Mouse (Mus musculus): ENCODE data around the gene Slc40a1.
A peak's percentile ranks its signal among the peaks of the same experiment; 100 is the strongest.

Slc40a1 gene

DNA sequence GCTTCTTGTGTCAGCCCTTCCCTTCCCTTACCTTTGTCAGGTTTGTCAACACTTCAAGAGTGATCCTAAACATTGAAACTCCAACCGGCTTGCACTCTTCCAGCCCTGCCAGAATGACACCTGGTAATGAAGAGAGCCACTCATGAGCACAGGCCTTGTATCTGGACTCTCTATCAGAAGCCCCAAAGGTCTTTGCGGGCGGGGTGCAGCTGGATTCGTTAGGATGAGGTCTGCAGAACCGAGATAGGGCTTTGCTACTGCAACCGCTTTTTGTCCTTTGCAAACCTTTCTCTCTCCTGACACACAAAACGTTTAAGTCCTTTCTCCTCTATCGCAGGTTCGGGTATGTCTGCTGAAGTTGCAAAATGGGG is at the start of gene Slc40a1:
Gene Slc40a1 (minus strand): TSS at position 131 of the 371 bp plus-strand sequence.
- no peak for DNase-seq (ENCODE audit: low spot score)

DNA sequence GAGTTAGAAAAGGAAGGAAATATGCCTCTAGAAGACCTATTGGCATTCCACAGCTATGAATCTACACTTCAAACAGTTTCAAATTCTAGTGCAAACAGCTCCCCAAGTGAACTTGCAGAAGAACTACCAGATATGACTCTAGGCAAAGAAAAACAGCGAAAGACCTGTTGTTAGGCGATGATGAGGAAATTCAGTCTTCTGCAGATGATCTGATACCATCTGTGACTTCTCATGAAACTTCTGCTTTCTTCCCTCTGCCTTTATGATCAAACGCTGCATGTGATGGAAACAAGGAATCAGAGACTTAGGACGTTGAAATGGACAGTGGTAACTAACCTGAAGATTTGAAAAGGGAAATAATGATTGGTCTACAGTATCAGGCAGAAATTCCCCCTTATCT is 45.0 kb upstream of the Slc40a1 start:
- no peak for DNase-seq (ENCODE audit: low spot score)

GRCm38 (mm10) chr1:45948988-45949387 is 22.7 kb upstream of the Slc40a1 start:
- DNase-seq (ENCODE audit: low spot score) = no peak

- no peak for DNase-seq (ENCODE audit: low spot score)
Measured at GRCm38 (mm10) chr1:45947843-45948242, 21.5 kb upstream of the Slc40a1 start.

DNA sequence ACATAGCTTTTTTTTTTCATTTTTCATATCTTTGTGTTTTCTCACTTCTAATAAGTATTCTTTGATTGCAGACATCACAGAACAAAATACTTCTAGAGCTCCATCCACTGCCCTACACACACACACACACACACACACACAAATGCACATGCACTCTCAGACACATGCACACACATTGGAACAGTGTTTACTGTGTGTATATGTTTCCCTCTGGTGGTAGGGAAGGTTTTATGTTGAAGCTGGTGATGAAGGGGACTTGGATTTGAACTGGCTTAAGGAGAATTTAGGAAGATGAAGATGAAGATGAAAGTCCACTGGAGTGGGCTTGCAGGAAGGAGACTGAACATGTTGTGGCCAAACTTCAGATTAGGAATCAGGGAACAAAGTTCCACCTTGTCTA is 4.8 kb upstream of the Slc40a1 start:
- DNase-seq (ENCODE audit: low spot score) = no peak

- no peak for DNase-seq (ENCODE audit: low spot score)
Measured at GRCm38 (mm10) chr1:45926911-45927310, 588 bp upstream of the Slc40a1 start.

- peak; percentile 68 for DNase-seq (ENCODE audit: low spot score)
Measured at GRCm38 (mm10) chr1:45925500-45926392, 577 bp downstream of the Slc40a1 start.

DNA sequence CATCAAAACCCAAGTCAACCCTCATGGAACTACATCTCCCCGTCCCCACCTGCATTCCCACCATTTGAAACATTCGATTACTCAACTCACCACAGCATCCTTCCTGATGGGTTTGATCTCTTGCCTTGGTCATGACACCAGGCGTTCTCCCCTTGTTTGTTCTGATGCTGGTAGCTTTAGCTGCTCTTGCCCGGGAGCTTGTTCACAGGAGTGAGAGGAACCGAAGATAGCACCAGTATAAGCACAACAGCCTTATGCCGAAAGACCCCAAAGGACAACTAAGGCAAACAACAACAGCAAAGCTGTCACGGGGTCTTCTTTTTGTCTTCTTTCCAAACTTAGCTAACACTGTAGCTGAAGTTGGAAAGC is 1.2 kb downstream of the Slc40a1 start:
- no peak for DNase-seq (ENCODE audit: low spot score)

- no peak for DNase-seq (ENCODE audit: low spot score)
Measured at GRCm38 (mm10) chr1:45924516-45924915, 1.8 kb downstream of the Slc40a1 start.

DNA sequence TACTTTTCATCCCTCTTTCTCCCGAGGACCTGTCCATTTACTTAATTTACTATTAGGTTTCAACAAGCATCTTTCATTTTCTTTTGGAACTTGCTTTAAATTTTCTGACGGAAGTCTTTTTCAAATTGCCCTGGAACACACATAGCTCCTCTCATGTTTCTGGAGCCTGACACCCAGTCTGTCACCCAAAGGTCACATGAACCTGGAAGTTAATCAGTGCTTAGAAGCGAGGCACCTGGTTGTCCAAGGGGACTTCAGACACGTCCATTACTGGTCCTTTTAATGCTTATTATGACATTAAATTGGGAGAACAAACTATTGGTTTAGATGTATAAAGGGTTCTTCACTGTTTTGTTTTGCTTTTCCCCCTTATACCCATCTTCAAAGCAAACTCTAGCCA is 3.0 kb downstream of the Slc40a1 start:
- DNase-seq (ENCODE audit: low spot score) = no peak

- no peak for DNase-seq (ENCODE audit: low spot score)
Measured at GRCm38 (mm10) chr1:45920703-45921102, 5.6 kb downstream of the Slc40a1 start.

GRCm38 (mm10) chr1:45919752-45920151 is 6.6 kb downstream of the Slc40a1 start:
- DNase-seq (ENCODE audit: low spot score) = no peak

DNA sequence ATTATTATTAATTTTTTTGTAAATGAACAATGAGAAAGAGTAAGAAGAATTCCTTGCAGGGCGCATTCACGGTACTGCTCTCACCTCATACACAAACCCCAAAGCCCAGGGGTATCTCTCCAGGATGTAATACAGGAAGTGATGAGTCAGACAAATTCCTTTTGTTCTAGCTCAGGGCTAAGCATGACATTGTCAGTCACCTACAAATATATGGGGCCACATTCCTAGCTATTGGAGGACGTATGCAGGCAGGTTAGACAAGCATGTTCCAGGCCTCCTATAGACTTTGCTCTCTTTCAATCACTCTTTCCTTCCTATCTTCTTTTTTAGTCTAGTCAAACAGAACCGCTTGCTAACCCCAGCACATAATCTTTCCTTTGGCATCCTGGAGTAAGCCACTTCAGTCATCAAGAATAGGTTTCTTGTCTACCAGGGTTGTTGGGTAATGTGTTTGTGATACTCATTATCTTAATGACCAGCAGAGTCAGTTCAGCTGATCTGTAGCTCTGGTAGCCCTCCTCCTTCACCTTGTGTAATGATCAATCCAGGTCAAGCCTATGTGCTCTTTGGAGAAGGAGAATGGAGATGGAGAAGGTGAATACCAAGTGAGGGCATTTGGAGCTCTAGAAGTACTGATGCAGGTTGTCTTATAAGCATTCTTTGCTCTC is 9.1 kb downstream of the Slc40a1 start:
- DNase-seq (ENCODE audit: low spot score) = no peak

DNA sequence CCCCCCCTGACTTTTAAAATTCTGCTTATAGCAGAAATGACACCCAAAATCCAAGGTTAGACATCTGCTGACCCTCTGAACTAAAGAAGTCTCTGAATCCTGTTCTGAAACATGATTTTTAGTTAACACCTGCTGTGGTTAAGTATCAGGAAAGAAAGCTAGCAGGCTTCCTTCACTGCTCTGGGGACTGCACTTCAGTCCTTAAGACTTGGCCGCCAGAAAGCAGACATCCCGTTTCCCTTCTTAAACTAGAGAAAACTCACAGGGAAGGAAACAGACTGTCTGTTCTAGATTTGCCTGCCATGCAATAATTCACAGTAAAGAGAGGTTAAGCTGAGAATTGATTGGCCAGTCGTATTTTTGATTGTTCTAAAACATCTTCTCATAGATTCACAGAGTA is 10.1 kb downstream of the Slc40a1 start:
- no peak for DNase-seq (ENCODE audit: low spot score)

- no peak for DNase-seq (ENCODE audit: low spot score)
Measured at GRCm38 (mm10) chr1:45914236-45914635, 12.1 kb downstream of the Slc40a1 start.

- peak; percentile 8 for DNase-seq (ENCODE audit: low spot score)
Measured at GRCm38 (mm10) chr1:45905107-45905821, 21.1 kb downstream of the Slc40a1 start.

- DNase-seq (ENCODE audit: low spot score) = no peak
Measured at GRCm38 (mm10) chr1:45904161-45904560, 22.2 kb downstream of the Slc40a1 start.

DNA sequence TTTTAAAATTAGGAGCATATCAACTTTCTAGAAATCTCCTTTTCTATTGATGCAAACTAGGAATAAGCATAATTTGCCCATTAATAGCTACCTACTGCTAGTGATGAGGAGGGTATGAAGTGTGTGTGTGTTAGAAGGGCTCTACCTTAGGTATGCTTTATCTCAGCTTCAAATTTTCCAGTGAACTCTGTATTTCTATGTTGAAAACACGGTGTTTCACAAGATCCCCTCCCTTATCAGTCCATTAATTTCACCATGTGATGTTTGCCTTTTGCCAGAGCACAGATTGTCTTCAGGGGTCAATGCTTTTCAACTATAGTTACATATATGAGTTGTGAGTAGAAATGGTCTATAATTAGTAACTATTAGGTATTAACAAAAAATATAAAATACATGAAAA is 28.3 kb downstream of the Slc40a1 start:
- no peak for DNase-seq (ENCODE audit: low spot score)

DNA sequence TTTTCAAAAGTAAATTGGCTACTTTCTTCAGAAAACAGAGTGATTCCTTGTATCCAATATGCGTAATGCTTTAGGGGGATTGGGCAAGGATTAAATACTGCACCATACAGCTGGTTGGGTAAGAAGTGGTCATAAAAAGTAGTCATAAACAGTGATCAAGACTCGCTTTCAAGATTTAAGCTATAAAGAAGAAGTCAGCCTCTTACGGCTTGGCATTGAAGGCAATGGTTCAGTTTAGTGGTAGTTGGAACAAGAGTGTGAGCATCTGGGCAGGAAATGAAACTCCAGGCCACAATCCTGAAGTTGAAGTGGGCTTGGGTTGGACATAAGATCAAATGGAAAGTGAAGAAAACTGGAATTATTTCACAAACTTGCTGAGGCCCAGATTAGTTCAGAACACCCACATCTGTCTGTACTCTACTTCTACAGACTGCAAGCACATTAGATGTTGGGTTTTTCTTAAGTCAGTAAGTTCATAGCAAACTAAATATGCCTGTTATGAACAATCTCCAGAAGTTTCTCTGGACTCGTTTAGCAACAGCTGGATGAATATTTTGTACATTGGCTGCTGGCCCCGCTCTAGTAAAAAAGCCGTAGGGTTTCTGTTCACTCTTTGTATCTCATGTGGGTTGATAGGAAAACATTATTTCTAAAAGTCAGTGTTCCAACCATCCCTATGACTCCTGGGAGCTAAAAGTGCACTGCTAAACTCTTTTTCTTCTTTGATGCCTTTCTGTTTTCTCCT is 32.0 kb downstream of the Slc40a1 start:
- no peak for DNase-seq (ENCODE audit: low spot score)

DNA sequence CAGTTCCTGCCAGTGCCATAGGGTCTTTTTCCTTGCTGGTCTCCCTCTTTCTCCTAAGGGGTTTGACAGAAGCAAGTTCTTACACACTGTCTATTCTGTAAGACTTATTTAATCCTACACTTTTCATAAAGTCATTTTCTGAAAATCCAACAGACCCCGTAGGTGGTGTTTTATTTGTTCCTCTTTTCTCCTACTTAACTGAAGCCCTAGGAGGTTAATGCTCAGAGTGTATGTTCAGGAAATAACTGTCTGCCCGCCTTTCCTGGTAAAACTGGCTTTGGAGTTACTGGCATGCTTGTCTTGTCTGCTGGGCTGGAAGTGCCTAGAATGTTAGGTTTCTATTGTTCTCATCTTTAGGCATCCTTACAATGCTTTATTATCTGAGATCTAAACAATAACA is 34.3 kb downstream of the Slc40a1 start:
- DNase-seq (ENCODE audit: low spot score) = no peak

DNA sequence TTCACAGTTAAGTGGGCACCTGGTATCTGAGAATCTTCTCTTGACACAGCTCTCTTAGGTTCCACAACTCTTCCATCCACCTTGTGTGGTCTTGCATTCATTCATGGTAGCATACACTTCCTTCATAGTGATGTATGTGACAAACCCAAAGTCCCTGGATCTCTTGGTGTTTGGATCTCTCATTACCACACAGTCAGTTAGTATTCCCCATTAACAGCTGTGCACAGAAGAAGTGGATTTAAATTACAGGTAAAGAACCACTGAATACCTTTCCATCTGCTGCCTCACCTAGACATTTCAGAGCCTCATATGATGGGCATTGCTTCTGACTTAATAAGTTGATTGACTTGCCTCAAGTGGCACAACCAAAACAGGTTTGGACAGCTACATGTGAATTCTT is 36.1 kb downstream of the Slc40a1 start, which contains the start of gene Gm5269:
Gene Gm5269 (minus strand): TSS at position 101 of the 400 bp plus-strand sequence.
- DNase-seq (ENCODE audit: low spot score) = no peak

DNA sequence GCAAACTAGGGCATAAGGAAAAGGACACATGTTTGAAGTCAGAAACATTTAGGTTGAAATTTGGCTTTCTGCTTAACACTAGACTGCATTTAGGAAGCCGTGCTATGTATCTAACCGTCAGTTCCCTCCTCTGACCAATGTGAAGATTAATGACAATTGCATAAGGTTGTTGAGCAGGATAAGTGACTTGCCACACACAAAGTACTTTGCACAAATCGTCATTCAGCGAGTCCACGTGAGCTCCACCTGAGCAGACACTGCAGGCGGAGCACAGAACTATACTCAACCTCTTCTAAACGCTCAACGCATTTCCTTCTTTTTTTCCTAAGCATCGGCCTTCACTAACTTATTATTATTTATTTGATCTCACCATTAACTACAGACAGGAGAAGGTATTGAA is 39.5 kb downstream of the Slc40a1 start:
- no peak for DNase-seq (ENCODE audit: low spot score)

All from ovary, postnatal 14 days (tissue).